Mouse (Mus musculus): ENCODE measurements at regions not wholly inside any gene's neighbourhood (a gene's known extent, or its start where the extent isn't known, plus 50 kb on each side); places are given as distances from the start of the nearest gene placed in this dataset.

DNA sequence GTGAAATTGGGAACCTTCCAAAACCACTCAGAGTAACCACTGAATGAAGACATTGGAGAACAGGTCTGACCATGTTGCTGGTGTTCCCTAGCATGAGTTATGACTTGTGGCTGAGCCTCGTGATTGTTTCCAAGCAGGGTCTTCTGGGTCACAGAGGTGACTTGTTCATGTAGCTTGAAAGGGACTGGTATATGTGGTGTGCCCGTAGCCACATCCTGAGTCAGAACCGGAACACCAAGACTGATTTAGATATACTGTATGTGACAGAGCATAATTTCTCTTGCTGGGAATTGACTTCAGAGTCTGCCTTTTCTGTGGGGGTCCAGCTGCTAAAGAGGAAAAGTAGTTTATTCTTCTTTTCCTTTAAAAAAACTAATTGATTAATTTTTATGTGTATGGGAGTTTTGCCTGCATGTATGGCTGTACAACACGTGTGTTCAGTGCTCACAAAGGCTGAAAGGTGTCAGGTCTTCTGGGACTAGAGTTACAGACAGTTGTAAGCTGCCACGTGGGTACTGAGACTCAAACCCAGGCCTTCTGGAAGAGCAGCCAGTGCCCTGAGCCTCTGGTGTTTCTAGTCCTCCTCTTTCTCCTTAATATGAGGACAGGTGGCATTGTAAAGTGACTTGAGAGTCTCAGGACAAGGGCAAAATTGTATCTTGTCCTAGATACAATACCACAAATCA, 139.3 kb upstream of the Spdye4c start:
- in situ Hi-C loops (cut with MboI; ENCODE audit: unreplicated experiment in 2 of 2): no loop called here

DNA sequence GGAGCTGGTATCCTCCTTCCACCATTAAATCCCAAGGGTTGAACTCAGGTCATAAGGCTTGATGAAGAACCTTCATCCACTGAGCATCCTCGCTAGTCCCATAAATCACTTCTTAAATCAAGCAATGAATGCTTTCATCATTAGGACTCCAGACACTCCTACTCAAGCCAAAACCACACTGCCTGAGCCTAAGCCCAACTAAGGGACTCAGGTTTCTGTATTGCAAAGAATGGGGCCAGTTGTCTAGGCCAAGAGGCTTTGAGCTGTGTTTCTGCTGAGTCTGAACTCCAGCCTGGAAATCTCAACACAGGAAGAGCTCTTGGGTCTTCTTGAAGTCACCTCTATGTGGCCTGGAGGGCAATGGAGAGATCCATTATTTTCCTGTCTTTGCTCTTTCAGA, 138.4 kb upstream of the Spdye4c start:
- in situ Hi-C loops (cut with MboI; ENCODE audit: unreplicated experiment in 2 of 2): no loop called here

DNA sequence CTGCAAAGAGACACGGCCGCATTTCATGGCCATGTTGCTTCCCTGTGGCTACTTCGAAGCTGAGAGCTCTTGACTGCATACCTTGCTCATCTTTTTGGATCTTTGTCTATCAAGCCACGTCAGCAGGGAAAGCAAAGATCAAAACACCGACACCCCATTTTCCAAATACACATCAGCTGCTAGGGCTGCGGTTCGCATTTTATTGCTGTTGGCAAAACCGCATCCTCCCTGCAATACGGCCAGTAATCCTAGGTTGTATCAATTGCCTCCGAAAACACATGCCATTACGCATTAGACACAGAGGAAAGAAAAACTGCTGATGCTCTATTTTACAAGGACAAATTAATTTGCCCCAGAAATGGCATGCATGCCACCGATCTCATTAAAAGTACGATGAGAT, 136.5 kb upstream of the Spdye4c start:
- in situ Hi-C loops (cut with MboI; ENCODE audit: unreplicated experiment in 2 of 2): no loop called here

DNA sequence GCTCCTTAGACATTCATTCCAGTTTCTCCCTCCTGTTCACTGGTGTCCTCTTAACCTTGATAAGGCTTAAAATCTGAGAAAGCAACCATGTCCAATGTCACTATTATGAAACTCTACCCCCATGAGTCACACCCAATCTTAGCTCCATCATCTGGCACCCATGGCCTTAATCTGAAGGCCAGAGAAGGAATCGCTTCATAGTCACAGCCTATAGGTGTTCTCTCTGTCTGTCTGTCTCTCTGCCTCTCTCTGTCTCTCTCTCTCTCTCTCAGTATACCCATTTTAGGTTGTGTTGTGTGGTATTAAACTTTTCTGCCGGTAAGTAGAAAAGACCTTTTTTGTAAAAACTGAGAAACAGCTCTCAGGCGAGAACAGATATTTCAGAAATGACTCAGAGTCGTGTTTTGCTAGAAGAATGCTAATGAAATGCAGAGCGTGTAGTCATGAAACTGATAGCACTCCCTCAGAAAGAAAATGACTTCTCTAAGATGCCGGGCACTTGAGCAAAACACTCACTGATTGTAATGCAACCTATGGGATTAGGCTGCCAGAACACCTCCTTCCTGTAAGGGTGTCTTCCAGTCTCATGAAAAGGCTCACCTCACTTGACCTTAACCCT, 133.3 kb upstream of the Spdye4c start:
- in situ Hi-C loops (cut with MboI; ENCODE audit: unreplicated experiment in 2 of 2): no loop called here

DNA sequence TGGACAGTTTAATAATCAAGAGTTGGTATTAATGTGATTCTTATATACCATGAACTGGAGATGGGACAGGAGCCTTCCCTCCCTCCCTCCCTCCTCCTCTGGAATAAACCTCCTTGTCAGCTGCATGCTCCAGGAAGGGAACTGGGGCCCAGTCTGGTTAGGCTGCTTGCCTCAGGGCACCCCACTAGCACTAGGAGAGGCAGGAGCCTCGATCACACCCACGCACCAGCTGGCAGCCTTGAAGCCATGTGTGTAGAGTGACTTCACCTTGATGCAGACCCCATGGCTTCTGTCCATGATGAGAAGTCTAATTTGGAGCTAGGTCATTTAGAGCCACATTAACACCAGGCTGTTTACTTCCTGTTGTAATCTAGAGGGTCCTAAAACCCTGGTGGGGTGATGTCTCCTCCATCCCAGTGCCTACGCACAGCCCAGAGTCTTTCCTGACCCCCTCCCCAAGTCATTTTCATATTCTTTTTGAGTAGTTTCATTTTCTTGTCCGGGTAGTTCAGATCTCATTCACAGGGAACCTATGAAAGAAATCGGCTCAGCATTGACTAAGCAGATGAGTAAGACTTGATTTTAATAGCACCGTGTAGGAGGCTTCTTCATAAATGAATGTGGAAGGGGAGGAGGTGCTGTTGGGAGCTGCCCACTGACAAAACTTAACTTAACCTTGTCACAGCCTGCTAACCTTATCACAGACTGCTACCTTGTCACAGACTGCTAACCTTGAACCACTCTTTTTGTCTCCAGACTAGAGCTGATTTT, 125.6 kb upstream of the Spdye4c start:
- in situ Hi-C loops (cut with MboI; ENCODE audit: unreplicated experiment in 2 of 2): no loop called here

DNA sequence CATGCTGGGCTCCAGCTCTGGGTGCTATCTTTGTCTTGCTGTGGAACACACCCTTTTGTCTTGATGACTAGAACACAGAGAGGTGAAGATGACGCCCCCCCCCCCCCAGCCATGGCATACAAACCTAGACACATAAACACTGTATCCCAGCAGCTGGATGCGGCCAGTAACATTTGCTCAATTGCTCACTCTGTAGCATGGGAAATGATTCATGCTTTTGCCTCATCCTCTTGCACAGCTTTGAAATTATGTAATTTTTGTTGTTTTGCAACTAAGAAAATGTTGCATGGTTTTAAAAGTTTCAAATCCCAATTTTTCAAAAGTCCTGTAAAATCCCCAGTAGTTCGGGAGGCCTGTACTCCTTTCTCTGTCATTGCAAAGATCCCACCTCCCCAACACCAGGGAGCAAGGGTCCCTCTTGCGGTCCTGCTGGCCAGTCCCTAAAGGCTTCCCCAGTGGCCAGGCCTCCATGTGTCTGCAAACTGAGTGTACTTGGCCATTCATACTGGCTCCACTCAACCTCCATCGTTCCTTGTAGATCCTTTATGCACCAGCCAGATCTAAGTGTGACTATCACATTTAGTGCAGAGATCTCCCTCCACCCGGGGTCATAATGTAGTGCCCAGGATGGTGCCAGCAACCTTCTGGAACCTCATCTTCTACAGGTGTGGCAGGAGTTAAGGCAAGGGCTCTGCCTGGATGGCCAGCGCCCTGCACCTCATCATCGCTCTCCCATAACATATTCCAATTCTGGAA, 123.3 kb upstream of the Spdye4c start:
- in situ Hi-C loops (cut with MboI; ENCODE audit: unreplicated experiment in 2 of 2): no loop called here

DNA sequence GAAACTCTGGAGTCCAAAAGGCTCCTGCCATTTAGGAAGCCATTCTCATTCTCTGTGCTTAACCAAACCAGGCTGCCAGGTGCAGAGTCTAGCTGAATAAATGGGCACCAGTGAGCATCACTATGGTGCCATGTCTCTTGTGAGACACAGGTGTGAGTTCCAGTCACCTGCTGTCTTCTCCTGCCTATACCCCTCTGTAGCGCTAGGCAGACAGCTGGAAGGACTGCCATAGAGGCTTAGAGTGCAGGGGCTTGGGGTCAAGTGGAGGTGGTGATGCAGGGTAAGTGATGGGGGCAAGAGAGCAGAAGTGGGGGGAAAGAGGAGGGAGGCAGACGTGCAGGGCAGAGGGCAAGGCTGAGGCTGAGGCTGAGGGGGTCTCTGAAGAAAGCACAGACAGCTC, 122.7 kb upstream of the Spdye4c start:
- in situ Hi-C loops (cut with MboI; ENCODE audit: unreplicated experiment in 2 of 2): no loop called here

DNA sequence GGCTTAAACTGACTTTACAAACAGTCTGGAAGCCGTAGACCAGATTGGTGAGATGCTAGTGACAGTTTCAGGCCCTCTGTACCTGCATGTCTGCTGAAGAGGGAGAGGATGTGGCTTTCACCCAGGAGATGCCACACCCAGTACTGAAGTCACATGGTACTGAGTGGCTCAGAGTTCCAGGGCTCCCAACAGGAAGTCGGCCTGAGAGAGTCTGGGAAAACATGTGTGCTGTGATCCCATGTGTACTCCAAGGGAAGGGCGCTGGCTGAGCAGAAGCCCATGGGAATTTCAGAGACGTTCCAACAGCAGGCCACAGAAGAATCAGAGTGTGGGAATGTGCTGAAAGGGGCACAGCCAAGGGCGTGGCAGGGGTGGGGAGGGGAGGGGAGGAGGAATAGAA, 120.7 kb upstream of the Spdye4c start:
- in situ Hi-C loops (cut with MboI; ENCODE audit: unreplicated experiment in 2 of 2): no loop called here

DNA sequence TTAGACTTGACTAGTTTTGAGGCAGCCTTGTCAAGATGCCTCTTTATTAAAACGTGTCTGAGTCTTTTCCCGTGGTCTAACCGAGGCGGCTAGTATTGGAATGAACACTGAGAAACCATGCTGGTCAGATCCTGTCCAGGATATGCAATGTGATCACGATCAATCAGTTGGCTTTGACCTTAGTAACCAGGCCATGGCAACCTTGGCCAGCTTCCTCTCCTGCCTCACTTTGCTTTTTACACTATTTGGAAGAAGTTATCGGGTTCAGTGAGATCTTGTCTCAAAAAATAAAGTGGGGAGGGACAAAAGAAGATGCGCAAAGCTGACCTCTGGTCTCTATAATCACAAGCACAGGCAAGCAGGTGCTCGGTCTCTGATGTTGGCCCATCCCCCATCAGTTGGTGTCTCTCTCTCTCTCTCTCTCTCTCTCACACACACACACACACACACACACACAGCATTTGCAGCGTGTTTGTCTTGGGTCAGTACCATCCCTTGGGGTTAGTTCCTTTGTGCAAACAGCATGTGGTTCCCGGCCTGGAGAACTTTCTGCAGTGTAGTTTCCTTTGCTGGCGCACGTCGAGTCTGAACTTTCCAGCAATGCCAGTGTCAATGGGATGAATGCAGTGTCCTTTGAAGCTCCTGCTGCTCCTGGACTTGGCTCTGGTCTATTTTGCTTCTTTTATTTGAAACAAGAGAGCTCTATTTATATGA, 117.6 kb upstream of the Spdye4c start:
- in situ Hi-C loops (cut with MboI; ENCODE audit: unreplicated experiment in 2 of 2): no loop called here

DNA sequence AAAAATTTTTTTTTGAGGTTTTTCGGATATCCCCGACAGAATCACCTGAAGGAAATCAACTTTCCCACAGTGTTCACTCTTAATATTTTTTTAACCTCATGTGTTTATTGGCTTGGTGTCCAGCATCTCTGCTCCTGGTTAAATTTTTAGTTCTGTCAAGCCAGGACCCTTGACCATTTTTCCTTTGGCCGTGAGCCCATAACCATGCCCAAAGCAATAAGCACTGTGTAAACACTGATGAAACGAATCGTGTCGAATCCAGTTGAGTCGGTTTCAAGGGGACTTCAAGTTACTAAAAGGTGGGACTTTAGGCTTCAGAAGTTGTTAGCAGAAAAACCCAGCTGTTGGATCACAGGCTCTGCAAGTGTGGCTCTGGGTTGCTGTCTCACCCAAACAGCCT, 117.0 kb upstream of the Spdye4c start:
- in situ Hi-C loops (cut with MboI; ENCODE audit: unreplicated experiment in 2 of 2): no loop called here

DNA sequence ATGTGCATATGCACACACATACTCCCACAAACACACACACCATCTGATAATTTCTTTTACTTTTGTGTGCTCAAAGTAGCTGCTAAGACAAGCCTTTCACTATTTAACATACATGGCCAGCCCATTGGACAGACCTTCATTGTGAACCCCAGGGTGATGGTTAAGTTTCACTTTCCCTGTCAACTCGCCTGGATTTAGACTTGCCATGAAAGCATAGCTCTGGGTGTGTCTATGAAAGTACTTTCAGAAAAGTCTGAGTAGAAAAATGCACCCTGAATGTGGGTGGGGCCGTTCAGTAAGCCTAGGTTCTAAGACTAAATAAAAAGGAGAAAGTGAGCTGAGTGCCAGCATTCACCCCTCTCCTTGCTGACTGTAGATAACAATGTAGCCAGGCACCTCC, 113.8 kb upstream of the Spdye4c start:
- in situ Hi-C loops (cut with MboI; ENCODE audit: unreplicated experiment in 2 of 2): no loop called here

DNA sequence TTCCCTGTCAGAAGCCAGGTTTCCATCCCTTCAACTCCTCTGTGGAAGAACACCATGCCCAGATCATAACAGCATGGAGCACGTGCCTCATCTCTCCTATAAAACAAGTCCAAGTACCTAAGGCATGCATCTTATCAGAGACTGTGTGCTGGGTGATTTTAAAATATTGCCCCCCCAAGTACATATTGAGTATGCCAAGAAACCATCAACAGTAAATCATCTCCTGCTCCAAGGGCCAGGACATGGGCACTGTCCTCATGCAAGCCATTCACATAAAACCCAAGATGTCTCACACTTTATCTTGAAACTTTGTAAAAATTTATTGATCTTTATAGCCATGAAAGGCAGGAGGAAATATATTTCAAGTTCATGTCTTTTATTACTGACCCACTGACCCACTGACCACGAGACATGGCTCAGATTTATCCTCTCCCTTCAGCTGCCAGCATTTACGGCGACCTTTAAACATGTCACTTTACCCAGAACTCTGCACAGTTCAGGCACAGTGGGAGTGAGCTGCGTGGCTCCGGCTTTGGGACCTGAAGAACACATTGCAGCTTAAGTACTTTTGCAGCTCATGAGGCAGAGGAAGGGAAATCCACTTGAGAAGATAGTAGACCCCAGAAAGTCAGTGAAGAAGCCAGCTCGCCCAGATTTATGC, 99.7 kb upstream of the Spdye4c start:
- in situ Hi-C loops (cut with MboI; ENCODE audit: unreplicated experiment in 2 of 2): no loop called here

DNA sequence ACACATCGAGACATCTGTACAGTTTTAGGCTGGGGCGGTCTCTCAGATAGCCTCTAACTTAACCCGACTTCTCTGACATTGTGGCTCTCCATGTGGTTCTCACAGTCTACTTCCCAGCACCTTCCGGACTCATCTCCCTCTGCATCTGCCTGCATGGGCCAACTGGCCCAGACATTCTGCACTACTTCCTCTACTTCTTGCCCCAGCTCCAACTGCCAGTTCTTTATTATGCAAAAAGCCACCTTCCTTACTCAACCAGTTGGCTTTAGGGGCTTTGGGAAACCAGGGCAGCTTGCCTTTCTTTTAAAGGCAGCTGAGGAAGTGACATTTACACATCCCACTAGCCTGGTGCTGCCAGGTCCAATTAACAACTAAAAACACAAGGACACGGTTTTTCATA, 97.1 kb upstream of the Spdye4c start:
- in situ Hi-C loops (cut with MboI; ENCODE audit: unreplicated experiment in 2 of 2): no loop called here

DNA sequence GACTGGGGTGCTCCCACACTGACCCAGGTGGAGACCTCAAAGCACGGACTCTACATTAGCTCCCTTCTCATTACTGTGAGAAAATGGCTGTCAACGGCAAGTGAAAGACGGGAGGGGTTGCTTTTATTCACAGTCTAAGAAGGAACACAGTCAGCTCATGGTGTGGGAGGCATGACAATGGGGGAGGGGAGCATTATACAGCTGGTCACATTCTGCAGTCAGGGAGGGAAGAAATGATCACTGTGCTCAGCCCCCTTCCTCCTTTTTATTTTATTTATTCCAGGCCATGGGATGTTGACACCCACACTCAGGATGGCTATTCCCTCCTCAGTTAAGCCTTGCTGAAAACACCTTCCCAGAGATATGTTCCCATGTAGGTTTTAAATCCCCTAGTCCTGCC, 93.1 kb upstream of the Spdye4c start:
- in situ Hi-C loops (cut with MboI; ENCODE audit: unreplicated experiment in 2 of 2): no loop called here

DNA sequence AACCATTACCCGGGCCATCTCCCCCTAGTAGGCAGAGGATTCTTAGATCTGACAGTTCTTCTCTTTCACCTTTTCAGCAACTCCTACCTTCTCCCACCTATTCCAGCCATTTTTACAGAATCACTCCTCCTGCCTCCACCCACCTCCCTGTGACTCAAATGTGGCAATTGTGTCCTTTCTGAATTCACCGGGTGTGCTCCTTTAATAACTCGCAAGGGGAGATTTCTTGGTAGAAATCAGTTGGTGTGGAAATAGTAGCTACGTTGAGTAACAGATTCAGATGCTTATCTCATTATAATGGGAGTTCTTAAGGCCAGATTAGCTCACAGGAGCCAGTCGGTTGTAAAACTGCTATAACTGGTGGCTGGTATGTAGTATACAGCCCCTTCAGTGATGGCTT, 92.4 kb upstream of the Spdye4c start:
- in situ Hi-C loops (cut with MboI; ENCODE audit: unreplicated experiment in 2 of 2): no loop called here

DNA sequence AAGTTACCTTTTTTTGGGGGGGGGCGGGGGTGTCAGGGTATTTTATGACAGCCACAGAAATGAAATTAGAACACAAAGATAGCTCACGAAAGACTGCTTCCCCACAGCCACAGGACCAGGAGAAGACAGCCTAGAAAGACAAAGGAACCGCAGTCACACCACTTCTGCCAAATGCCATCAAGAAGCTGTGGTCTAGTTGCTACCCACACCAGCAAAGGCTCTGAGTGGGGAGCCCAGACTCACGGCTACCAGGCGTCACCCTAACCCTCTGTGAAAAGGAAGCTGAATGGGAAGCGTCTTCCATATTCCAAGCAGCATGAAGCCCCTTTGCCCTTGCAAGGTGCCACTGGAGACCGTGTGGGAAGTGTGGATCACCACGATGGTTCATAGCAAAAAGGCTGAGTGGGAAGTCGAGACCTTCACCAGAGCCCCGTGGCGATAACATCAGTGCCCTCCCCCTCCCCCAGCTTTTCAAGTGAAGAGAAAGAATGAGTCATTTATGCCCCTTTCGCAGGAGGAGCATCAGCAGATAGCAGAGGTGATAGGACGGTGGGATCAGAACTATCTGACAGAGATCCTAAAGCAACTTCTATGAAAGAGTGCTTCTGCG, 91.3 kb upstream of the Spdye4c start:
- in situ Hi-C loops (cut with MboI; ENCODE audit: unreplicated experiment in 2 of 2): loop anchor here in 1 of 2 experiments (5.0 kb wide), 1 partner anchor 37 kb away; no protein-coding TSS in a partner anchor

DNA sequence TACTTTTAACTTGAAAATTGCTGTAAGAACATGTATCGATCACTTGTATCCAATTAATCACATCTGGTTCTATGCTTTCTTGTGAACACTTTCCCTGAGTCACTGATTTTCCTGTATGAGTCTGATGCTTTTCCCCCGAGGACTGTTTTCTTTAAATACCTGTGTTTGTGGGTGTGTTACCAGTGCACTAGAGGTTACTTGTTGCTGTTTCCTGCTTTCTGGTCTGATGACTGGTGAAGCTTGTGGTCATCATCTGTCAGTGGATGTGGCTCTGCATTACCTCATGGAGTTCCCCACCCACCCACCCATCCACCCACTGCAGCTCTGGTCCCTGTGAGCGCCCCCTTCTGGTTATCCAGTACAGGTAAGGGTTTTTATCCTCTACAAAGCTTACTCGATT, 88.3 kb upstream of the Spdye4c start:
- in situ Hi-C loops (cut with MboI; ENCODE audit: unreplicated experiment in 2 of 2): loop anchor here in 1 of 2 experiments (5.0 kb wide), 1 partner anchor 40 kb away; no protein-coding TSS in a partner anchor

DNA sequence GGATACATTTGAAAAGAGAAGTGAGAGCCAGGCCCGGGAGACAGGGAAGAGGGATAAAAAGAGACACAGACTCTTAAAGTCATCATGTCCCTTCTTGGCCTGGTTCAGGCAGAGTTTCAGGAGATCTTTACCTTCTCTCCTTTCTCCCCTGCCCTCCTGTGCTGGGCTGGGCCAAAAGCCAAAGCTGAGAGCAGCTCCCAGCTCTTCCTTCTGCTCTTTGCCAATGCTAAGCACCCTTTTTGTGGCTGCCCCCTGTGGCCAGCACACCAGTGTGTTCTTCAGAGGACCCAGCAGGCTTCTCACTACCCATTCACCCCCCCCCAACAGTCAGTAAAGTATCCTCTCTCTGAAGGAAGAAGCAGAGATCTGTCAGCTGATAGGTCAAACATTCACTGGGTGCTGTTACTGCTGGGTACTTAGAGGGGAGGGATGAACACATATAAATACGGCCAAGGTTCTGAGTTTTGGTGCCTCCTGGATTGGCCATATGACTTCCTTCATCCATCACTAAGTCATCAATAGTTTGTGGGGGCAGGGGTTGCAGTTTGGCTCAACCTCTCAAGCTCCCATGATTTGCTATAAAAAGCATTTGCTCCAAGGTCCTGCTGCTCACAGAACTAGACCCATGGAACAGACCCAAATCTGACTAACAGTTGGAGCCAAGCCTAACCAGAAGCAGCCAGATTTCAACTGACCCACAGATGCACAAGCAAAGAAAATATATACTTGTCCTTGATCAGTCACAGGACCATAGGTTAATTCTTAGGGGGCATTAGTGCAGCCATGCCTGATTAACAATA, 87.7 kb upstream of the Spdye4c start:
- in situ Hi-C loops (cut with MboI; ENCODE audit: unreplicated experiment in 2 of 2): loop anchor here in 1 of 2 experiments (5.0 kb wide), 1 partner anchor 41 kb away; no protein-coding TSS in a partner anchor
